Mouse (Mus musculus) limb, embryonic 15.5 days (tissue): ENCODE results near the gene Gm11238. TPM values are rescaled to one million over a fixed set of nuclear protein-coding genes. Genes with fewer than 3 reads are reported as not detected.
"Not testable (repeated sequence)": the region's sequence is repeated elsewhere in the genome, so short reads cannot be mapped to it uniquely, and the experiment has no call there.

Experiments
- ATAC-seq: fragments of 200-750 bp; cut with Nextera tagmentation; 2 replicates; pipeline ENCODE4 v1.8.0; 2017; ENCODE audit warnings: low read depth, moderate TSS enrichment; ENCODE audit not compliant: insufficient number of reproducible peaks, low FRiP score, low TSS enrichment
- H3K27ac ChIP-seq: fragments of 300-500 bp; sonication (generic); 2 replicates; pipeline ENCODE4 v1.5.1; 2015; ENCODE audit warnings: moderate library complexity, mild to moderate bottlenecking, inconsistent platforms
- H3K27me3 ChIP-seq: fragments of 300-500 bp; sonication (generic); 2 replicates; pipeline ENCODE4 v1.6.1; 2015; ENCODE audit warnings: inconsistent platforms
- H3K36me3 ChIP-seq: fragments of 300-500 bp; sonication (generic); 2 replicates; pipeline ENCODE4 v1.6.1; 2015; ENCODE audit warnings: inconsistent platforms
- H3K4me1 ChIP-seq: fragments of 300-500 bp; sonication (generic); 2 replicates; pipeline ENCODE4 v1.6.1; 2015; ENCODE audit warnings: inconsistent platforms
- H3K4me2 ChIP-seq: fragments of 300-500 bp; sonication (generic); 2 replicates; pipeline ENCODE4 v1.6.1; 2015; ENCODE audit warnings: mild to moderate bottlenecking, inconsistent platforms
- H3K4me3 ChIP-seq: fragments of 300-500 bp; sonication (generic); 2 replicates; pipeline ENCODE4 v1.5.1; 2015; ENCODE audit warnings: mild to moderate bottlenecking, inconsistent platforms
- H3K9ac ChIP-seq: fragments of 300-500 bp; sonication (generic); 2 replicates; pipeline ENCODE4 v1.6.1; 2015; ENCODE audit warnings: inconsistent platforms
- H3K9me3 ChIP-seq: fragments of 300-500 bp; sonication (generic); 2 replicates; pipeline ENCODE4 v1.6.1; 2016; ENCODE audit warnings: inconsistent platforms
- WGBS: fragments of 180-500 bp; shearing (Covaris S2); methylation state at CpG from one replicate; pipeline ENCODE4 v1.1.7; 2015; 5-methylcytosine and 5-hydroxymethylcytosine counted together
- polyA plus RNA-seq: library from polyadenylated mRNA; unstranded; fragments of >200 nt; fragmentation: Nextera tagmentation; extraction: Ambion mirVana; gene quantifications from 2 replicates; pipeline ENCODE4 v1.2.1, GENCODE M21; 2015

The Gm11238 gene
- not detected in 2 replicates for polyA plus RNA-seq

GRCm38 (mm10) chr4:73607581-73607980, at the start of gene Gm11238:
TSS of gene Gm11238 (plus strand) at chr4:73607881.
- ATAC-seq, H3K4me3 ChIP-seq: not testable (repeated sequence)
- no CpG with 5 or more reads among the region's 3 CpGs for WGBS

GRCm38 (mm10) chr4:73599248-73599647, 8.4 kb upstream of the Gm11238 start:
- 6% methylated on average over 3 of the region's 3 CpGs for WGBS
- ATAC-seq, result no peak
- Histone ChIP-seq H3K27me3 (no peaks in the 10 kb centered on the region), H3K4me1 (no peaks in the 10 kb centered on the region), H3K4me2 (no peak overlapping the region), H3K4me3 (no peak overlapping the region), H3K36me3 (no peaks in the 10 kb centered on the region), H3K9me3 (no peaks in the 10 kb centered on the region), H3K9ac (no peak overlapping the region), H3K27ac (no peak overlapping the region)

More at GRCm38 (mm10) chr4:73607581-73607980, at the start of gene Gm11238:
- not testable (repeated sequence) for H3K9me3 ChIP-seq, H3K4me2 ChIP-seq, H3K9ac ChIP-seq, H3K4me1 ChIP-seq, H3K27ac ChIP-seq, H3K27me3 ChIP-seq, H3K36me3 ChIP-seq

GRCm38 (mm10) chr4:73622684-73623083, 15.0 kb downstream of the Gm11238 start, which contains the start of gene Gm11237:
TSS of gene Gm11237 (plus strand) at chr4:73622984.
- H3K27me3 ChIP-seq, H3K4me2 ChIP-seq, ATAC-seq, H3K9me3 ChIP-seq, H3K9ac ChIP-seq, H3K36me3 ChIP-seq, H3K4me1 ChIP-seq, H3K4me3 ChIP-seq, H3K27ac ChIP-seq: not testable (repeated sequence)
- no CpG with 5 or more reads among the region's 3 CpGs for WGBS

- not testable (repeated sequence) for H3K36me3 ChIP-seq, H3K27me3 ChIP-seq, H3K4me2 ChIP-seq, H3K9me3 ChIP-seq, H3K27ac ChIP-seq, H3K9ac ChIP-seq, H3K4me3 ChIP-seq, H3K4me1 ChIP-seq, ATAC-seq
- no CpG with 5 or more reads among the region's 4 CpGs for whole genome bisulfite sequencing
Observed at GRCm38 (mm10) chr4:73637821-73638220, 30.1 kb downstream of the Gm11238 start, which contains the start of gene Gm11236. TSS of gene Gm11236 (plus strand) at chr4:73638121.

GRCm38 (mm10) chr4:73661864-73662263, 54.2 kb downstream of the Gm11238 start:
- not testable (repeated sequence) for H3K9me3 ChIP-seq, H3K9ac ChIP-seq, H3K4me2 ChIP-seq, ATAC-seq, H3K27me3 ChIP-seq, H3K36me3 ChIP-seq, H3K27ac ChIP-seq, H3K4me3 ChIP-seq, H3K4me1 ChIP-seq
- WGBS, result 88% methylated on average over 4 of the region's 4 CpGs

GRCm38 (mm10) chr4:73668054-73668453, 60.4 kb downstream of the Gm11238 start, which contains the start of gene Gm11239:
TSS of gene Gm11239 (plus strand) at chr4:73668354.
- H3K4me2 ChIP-seq, ATAC-seq: not testable (repeated sequence)
- no CpG with 5 or more reads among the region's 4 CpGs for WGBS

GRCm38 (mm10) chr4:73683216-73683615, 75.5 kb downstream of the Gm11238 start, which contains the start of gene Gm428:
TSS of gene Gm428 (plus strand) at chr4:73683516.
- ATAC-seq, H3K4me1 ChIP-seq, H3K9me3 ChIP-seq, H3K27ac ChIP-seq, H3K4me3 ChIP-seq, H3K4me2 ChIP-seq, H3K9ac ChIP-seq, H3K27me3 ChIP-seq, H3K36me3 ChIP-seq: not testable (repeated sequence)
- 92% methylated on average over 2 of the region's 4 CpGs for WGBS

More at GRCm38 (mm10) chr4:73668054-73668453, 60.4 kb downstream of the Gm11238 start, which contains the start of gene Gm11239:
- H3K4me1 ChIP-seq, H3K27ac ChIP-seq, H3K9me3 ChIP-seq, H3K9ac ChIP-seq, H3K36me3 ChIP-seq, H3K4me3 ChIP-seq, H3K27me3 ChIP-seq: not testable (repeated sequence)

Other genes with a start within 250 kb of the Gm11238 start
- not detected in 2 replicates for gene Gm11487, start 202.8 kb upstream of the Gm11238 start, polyA plus RNA-seq
- not detected in 2 replicates for gene Gm11237, start 15.1 kb downstream of the Gm11238 start, polyA plus RNA-seq
- gene Gm11236, start 30.2 kb downstream of the Gm11238 start, polyA plus RNA-seq, result not detected in 2 replicates
- not detected in 2 replicates for gene Gm11239, start 60.5 kb downstream of the Gm11238 start, polyA plus RNA-seq
- gene Gm428, start 75.6 kb downstream of the Gm11238 start, polyA plus RNA-seq, result not detected in 2 replicates
- gene Rasef, start 183.1 kb downstream of the Gm11238 start, polyA plus RNA-seq, result 0.43 and 0.55 TPM in 2 replicates